Mouse (Mus musculus): Measurements from ENCODE around the gene Yipf4.

GRCm38 (mm10) chr17:74528648-74529532 is 39.6 kb downstream of the Yipf4 start:
- TF ChIP-seq GATA1 (IDR thresholded peaks at IDR 0.05; ENCODE audit: low read length) (no peak), TAL1 (IDR thresholded peaks at IDR 0.05; ENCODE audit: low read length) (no peak)
